ENCODE assay signal across 9 mouse cellular contexts in genomic region chr12:103977846-103978245, GRCm38 (mm10). TPM values are rescaled to one million over a fixed set of nuclear protein-coding genes. Genes with fewer than 3 reads are reported as not detected.
DNase-seq lines count a peak whose midpoint lies in the region; ATAC-seq and TF ChIP-seq lines count a peak whose summit lies in the region.
"Had no signal": no experiment of that assay in that cellular context is flagged by ENCODE, and none has a peak within 500 bp of the region (broad histone marks: within the 10 kb centered on the region; RNA-seq: fewer than 3 reads in every experiment).

No protein-coding gene starts in this region.

- H3K4me3 ChIP-seq in hindbrain, postnatal 0 days (ENCODE audit: low read length): no peak overlapping the region
- H3K4me3 ChIP-seq in hindbrain, embryonic 12.5 days: no peak overlapping the region
- no peak overlapping the region for H3K4me3 ChIP-seq in MEL (ENCODE audit: control insufficient read depth in 1 of 2, insufficient read depth in 1 of 2, low read depth in 2 of 2, low read length in 2 of 2)
- H3K4me3 ChIP-seq in liver, embryonic 14.5 days (ENCODE audit: insufficient read depth in 1 of 2, low read depth in 2 of 2, low read length in 2 of 2): no peak overlapping the region

- no peak overlapping the region for H3K9ac ChIP-seq in hindbrain, postnatal 0 days (replicated peaks; ENCODE audit: low read length)
- no peak overlapping the region for H3K9ac ChIP-seq in hindbrain, embryonic 12.5 days
- no peak overlapping the region for H3K9ac ChIP-seq in MEL (ENCODE audit: control insufficient read depth, low read depth, low read length, poor library complexity, severe bottlenecking)
- H3K9ac ChIP-seq in liver, embryonic 14.5 days (replicated peaks): no peak overlapping the region

- peak; percentile 17 for TF ChIP-seq RAD21 in MEL (IDR thresholded peaks at IDR 0.05; ENCODE audit: low read depth, low read length)

- TF ChIP-seq POLR2A in MEL (IDR thresholded peaks at IDR 0.05; ENCODE audit: control insufficient read depth in 1 of 2, insufficient read depth in 1 of 2, low read depth in 1 of 2, low read length in 2 of 2, poor library complexity in 1 of 2): no peak

- 34% methylated on average over 5 of the region's 5 CpGs for WGBS in hindbrain, postnatal 0 days
- 41% methylated on average over 5 of the region's 5 CpGs for WGBS in hindbrain, embryonic 12.5 days
- WGBS in liver, embryonic 14.5 days (ENCODE audit: insufficient replicate concordance): 23% methylated on average over 5 of the region's 5 CpGs

- peak; percentile 49 for DNase-seq in hindbrain, postnatal 0 days (ENCODE audit: low spot score)
- no peak for DNase-seq in MEL (ENCODE audit: low read depth, low spot score)
- peak; percentile 60 for DNase-seq in brain, adult 2 months (ENCODE audit: low read depth, low spot score)
- DNase-seq in liver, embryonic 14.5 days (ENCODE audit: low read depth in 3 of 3, low spot score in 3 of 3): no peak
- no peak for DNase-seq in B cell, adult 2 months
- DNase-seq in thymus, postnatal 0 days (ENCODE audit: low spot score): no peak
- no peak for DNase-seq in cerebellum, adult 9-11 months

- no peaks in the 10 kb centered on the region for H3K4me1 ChIP-seq in hindbrain, postnatal 0 days (ENCODE audit: insufficient read depth, low read length)
- H3K4me1 ChIP-seq in hindbrain, embryonic 12.5 days: no peaks in the 10 kb centered on the region
- H3K4me1 ChIP-seq in MEL (ENCODE audit: control insufficient read depth in 1 of 2, insufficient read depth in 2 of 2, low read length in 2 of 2): no peaks in the 10 kb centered on the region
- H3K4me1 ChIP-seq in liver, embryonic 14.5 days (replicated peaks; ENCODE audit: control insufficient read depth in 2 of 2, insufficient read depth in 2 of 2, low read length in 1 of 2): no peaks in the 10 kb centered on the region

- H3K36me3 ChIP-seq in hindbrain, postnatal 0 days (ENCODE audit: insufficient read depth, low read length): no peaks in the 10 kb centered on the region
- H3K36me3 ChIP-seq in hindbrain, embryonic 12.5 days: no peaks in the 10 kb centered on the region
- H3K36me3 ChIP-seq in MEL (ENCODE audit: control insufficient read depth in 1 of 2, insufficient read depth in 2 of 2, low read length in 2 of 2): no peaks in the 10 kb centered on the region
- H3K36me3 ChIP-seq in liver, embryonic 14.5 days (replicated peaks; ENCODE audit: control insufficient read depth, insufficient read depth, low read depth): no peaks in the 10 kb centered on the region

- H3K79me2 ChIP-seq in MEL (ENCODE audit: control insufficient read depth, insufficient read depth, low read length, poor library complexity): no peaks in the 10 kb centered on the region

- no peaks in the 10 kb centered on the region for H3K9me3 ChIP-seq in hindbrain, postnatal 0 days (ENCODE audit: low read length)
- H3K9me3 ChIP-seq in hindbrain, embryonic 12.5 days (replicated peaks): no peaks in the 10 kb centered on the region
- H3K9me3 ChIP-seq in MEL (replicated peaks; ENCODE audit: insufficient read depth, low read length): no peaks in the 10 kb centered on the region
- no peaks in the 10 kb centered on the region for H3K9me3 ChIP-seq in liver, embryonic 14.5 days (ENCODE audit: control insufficient read depth, low read length)

- H3K27ac ChIP-seq in hindbrain, postnatal 0 days: no peak overlapping the region
- no peak overlapping the region for H3K27ac ChIP-seq in hindbrain, embryonic 12.5 days
- no peak overlapping the region for H3K27ac ChIP-seq in MEL (ENCODE audit: control insufficient read depth, low read depth, low read length)
- no peak overlapping the region for H3K27ac ChIP-seq in liver, embryonic 14.5 days

- no peak overlapping the region for H3K4me2 ChIP-seq in hindbrain, postnatal 0 days (ENCODE audit: low read depth, low read length)
- H3K4me2 ChIP-seq in hindbrain, embryonic 12.5 days (replicated peaks): no peak overlapping the region
- H3K4me2 ChIP-seq in liver, embryonic 14.5 days (ENCODE audit: low read depth): no peak overlapping the region

- 0 out of 2 replicates have a peak, but pooled peaks have one; percentile 16 for ATAC-seq in hindbrain, postnatal 0 days
- ATAC-seq in hindbrain, embryonic 12.5 days (ENCODE audit: low FRiP score): no peak
- ATAC-seq in liver, embryonic 14.5 days (ENCODE audit: insufficient read depth): no peak

- H3K27me3 ChIP-seq in hindbrain, postnatal 0 days (ENCODE audit: insufficient read depth, low read length): no peaks in the 10 kb centered on the region
- no peaks in the 10 kb centered on the region for H3K27me3 ChIP-seq in hindbrain, embryonic 12.5 days
- no peaks in the 10 kb centered on the region for H3K27me3 ChIP-seq in MEL (ENCODE audit: control insufficient read depth in 1 of 2, insufficient read depth in 2 of 2, low read length in 2 of 2)
- H3K27me3 ChIP-seq in liver, embryonic 14.5 days (ENCODE audit: control insufficient read depth, insufficient read depth, low read length): no peaks in the 10 kb centered on the region

- no peak for TF ChIP-seq EP300 in MEL (IDR thresholded peaks at IDR 0.05; ENCODE audit: low read depth in 1 of 2, low read length in 2 of 2)
- no peak for TF ChIP-seq EP300 in liver, embryonic 14.5 days (IDR thresholded peaks at IDR 0.05; ENCODE audit: low read depth)

- peak; percentile 67 for TF ChIP-seq CTCF in hindbrain, postnatal 0 days (IDR thresholded peaks at IDR 0.05; ENCODE audit: low read depth)
- TF ChIP-seq CTCF in MEL (IDR thresholded peaks at IDR 0.05 in 2 of 3, conservative IDR thresholded peaks at IDR 0.05 in 1 of 3; ENCODE audit: control insufficient read depth in 1 of 3, insufficient read depth in 1 of 3, low read depth in 2 of 3, low read length in 3 of 3, poor library complexity in 1 of 3, severe bottlenecking in 1 of 3): peak; percentile 2 to 48 (median 38); a peak in 4 of 6 replicates
- peak; percentile 71 for TF ChIP-seq CTCF in liver, embryonic 14.5 days (IDR thresholded peaks at IDR 0.05; ENCODE audit: low read depth)

TF ChIP-seq in MEL, 35 proteins besides CTCF, POLR2A, EP300 and RAD21:
- no peak for TF ChIP-seq MAFK (IDR thresholded peaks at IDR 0.05; ENCODE audit: borderline replicate concordance, low read depth, low read length)
- 0 out of 2 replicates have a peak, but pooled peaks have one; percentile 11 for TF ChIP-seq SMC3 (IDR thresholded peaks at IDR 0.05; ENCODE audit: low read depth, low read length)

RNA-seq across cellular contexts. Expression of gene Serpina11, which starts 11.9 kb away (rescaled TPM):
- not detected in 2 replicates for total RNA-seq in hindbrain, postnatal 0 days (2014; rRNA removed)
- 0.13 TPM in 1 of 2 replicates, not detected in the other for polyA plus RNA-seq in hindbrain, postnatal 0 days (2015; fragmentation: Nextera tagmentation; extraction: Ambion mirVana)
- not detected in 2 replicates for polyA plus RNA-seq in hindbrain, embryonic 12.5 days (2016; fragmentation: Nextera tagmentation; extraction: Ambion mirVana)
- total RNA-seq in MEL (2012; rRNA removed): 0.65 TPM in 2 replicates
- under 1 TPM in 1 of 2 experiments, not detected in 1; 0.67 TPM for polyA plus RNA-seq in MEL (2012; ENCODE audit: insufficient read depth in 1 of 2, insufficient read length in 2 of 2, low read depth in 1 of 2, low replicate concordance in 2 of 2, missing spikeins in 1 of 2)
- polyA plus RNA-seq in liver, embryonic 14.5 days (2012; rRNA removed): 7.0 and 7.7 TPM in 2 replicates
- 7.2 and 11.4 TPM in 2 replicates for polyA plus RNA-seq in liver, embryonic 14.5 days (2014; fragmentation: Nextera tagmentation; extraction: Ambion mirVana)
- 0.34 and 0.40 TPM in 2 replicates for polyA plus RNA-seq in thymus, postnatal 0 days (2015; fragmentation: Nextera tagmentation; extraction: Ambion mirVana)
- polyA plus RNA-seq: heart, embryonic 16.5 days had no signal

RNA-seq across cellular contexts. Expression of gene Serpina1e, which starts 19.1 kb away (rescaled TPM):
- not detected in 2 replicates for total RNA-seq in hindbrain, postnatal 0 days (2014; rRNA removed)
- polyA plus RNA-seq in hindbrain, postnatal 0 days (2015; fragmentation: Nextera tagmentation; extraction: Ambion mirVana): not detected in 2 replicates
- polyA plus RNA-seq in hindbrain, embryonic 12.5 days (2016; fragmentation: Nextera tagmentation; extraction: Ambion mirVana): not detected in 2 replicates
- total RNA-seq in MEL (2012; rRNA removed): not detected in 2 replicates
- polyA plus RNA-seq in MEL (2012; ENCODE audit: insufficient read depth in 1 of 2, insufficient read length in 2 of 2, low read depth in 1 of 2, low replicate concordance in 2 of 2, missing spikeins in 1 of 2): not detected
- polyA plus RNA-seq in liver, embryonic 14.5 days (2012; rRNA removed): 183 and 197 TPM in 2 replicates
- polyA plus RNA-seq in liver, embryonic 14.5 days (2014; fragmentation: Nextera tagmentation; extraction: Ambion mirVana): 180 and 197 TPM in 2 replicates
- polyA plus RNA-seq in thymus, postnatal 0 days (2015; fragmentation: Nextera tagmentation; extraction: Ambion mirVana): 0.38 and 0.69 TPM in 2 replicates

RNA-seq across cellular contexts. Expression of gene Serpina9, which starts 35.7 kb away (rescaled TPM):
- not detected in 2 replicates for total RNA-seq in hindbrain, postnatal 0 days (2014; rRNA removed)
- polyA plus RNA-seq in hindbrain, postnatal 0 days (2015; fragmentation: Nextera tagmentation; extraction: Ambion mirVana): 0.38 and 0.43 TPM in 2 replicates
- 0.08 TPM in 1 of 2 replicates, not detected in the other for polyA plus RNA-seq in hindbrain, embryonic 12.5 days (2016; fragmentation: Nextera tagmentation; extraction: Ambion mirVana)
- total RNA-seq in MEL (2012; rRNA removed): not detected in 2 replicates
- polyA plus RNA-seq in MEL (2012; ENCODE audit: insufficient read depth in 1 of 2, insufficient read length in 2 of 2, low read depth in 1 of 2, low replicate concordance in 2 of 2, missing spikeins in 1 of 2): under 1 TPM in 1 of 2 experiments, not detected in 1; 0.06 TPM
- not detected in 2 replicates for polyA plus RNA-seq in liver, embryonic 14.5 days (2012; rRNA removed)
- not detected in 2 replicates for polyA plus RNA-seq in liver, embryonic 14.5 days (2014; fragmentation: Nextera tagmentation; extraction: Ambion mirVana)
- 0.95 and 1.1 TPM in 2 replicates for polyA plus RNA-seq in thymus, postnatal 0 days (2015; fragmentation: Nextera tagmentation; extraction: Ambion mirVana)

Comparison
In these comparisons a context has a peak if more than half of its experiments do, and no peak if none do; other contexts are left out.
1. DNase-seq: peak in hindbrain, postnatal 0 days (single experiment) and brain, adult 2 months (single experiment); none in MEL (single experiment), liver, embryonic 14.5 days (0 of 3), B cell, adult 2 months (0 of 2), thymus, postnatal 0 days (single experiment) and cerebellum, adult 9-11 months (single experiment).
2. RNA of gene Serpina1e, which starts 19.1 kb away (polyA plus RNA-seq): 180 to 197 TPM in liver, embryonic 14.5 days; 0.38 to 0.69 TPM in thymus, postnatal 0 days, not detected in hindbrain, embryonic 12.5 days, not detected in hindbrain, postnatal 0 days and not detected in MEL; every median in the first group is over 100 times any median in the second.
3. Peak in every context shown above with its lines, with median percentiles within 50 percentile points of each other: CTCF ChIP-seq.